Mouse (Mus musculus): ENCODE measurements around the gene Sorcs1.

Sorcs1 gene

DNA sequence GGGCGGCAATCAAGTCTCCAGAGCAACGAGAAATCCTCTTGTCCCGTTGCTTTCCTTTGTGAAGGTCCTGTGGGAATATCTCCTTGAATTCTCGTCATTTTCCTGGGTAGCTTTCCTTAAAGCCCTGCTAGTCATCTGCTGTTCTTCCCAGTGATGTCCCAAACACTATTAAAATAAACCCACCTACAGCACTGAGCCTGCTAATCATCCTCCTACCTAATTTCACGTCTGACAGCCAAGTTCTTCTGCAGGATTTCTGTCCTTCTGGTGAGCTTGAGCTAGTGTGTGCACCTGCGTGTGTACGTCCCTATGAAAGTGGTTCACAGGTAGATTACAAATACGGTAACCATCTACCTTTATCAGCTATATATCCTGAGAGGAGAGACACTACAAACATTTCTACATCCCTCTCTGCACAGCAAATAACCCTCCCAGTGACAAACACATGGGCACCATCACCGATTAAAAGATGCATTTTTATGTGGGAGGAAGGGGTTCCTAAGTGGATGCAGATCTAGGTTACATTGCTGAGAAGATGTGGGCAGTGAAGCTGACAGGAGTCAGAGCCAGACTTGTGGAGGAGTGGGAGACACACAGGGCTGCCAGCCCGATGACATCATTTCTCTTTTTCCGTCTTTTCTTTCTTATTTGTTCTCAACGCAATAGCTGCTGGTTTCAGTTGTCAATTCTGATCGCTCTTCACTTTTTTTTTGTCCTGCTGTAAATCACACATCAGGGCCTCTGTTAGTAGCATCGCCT, 259.3 kb downstream of the Sorcs1 start:
- peak; percentile 35 to 47 for DNase-seq (ENCODE audit: low spot score in 2 of 2)

DNA sequence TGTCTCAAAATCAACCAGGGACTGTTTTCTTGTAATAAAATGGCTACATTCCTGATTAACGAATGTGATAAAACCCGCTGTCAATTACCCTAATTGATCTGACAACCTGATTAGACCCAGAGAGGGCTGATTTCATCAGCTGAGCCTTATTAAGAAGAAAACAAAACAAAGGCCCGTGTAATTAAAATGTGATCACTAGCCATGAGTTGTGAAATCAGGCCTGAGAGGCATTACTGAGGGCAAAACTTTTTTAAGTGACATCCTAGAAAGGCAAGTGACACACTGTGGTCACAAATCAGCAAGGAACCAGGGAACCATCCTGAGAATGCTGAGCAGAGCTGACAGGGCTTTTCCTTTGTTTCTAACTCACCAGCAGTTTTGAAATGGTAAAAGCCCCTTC, 267.9 kb downstream of the Sorcs1 start:
- no peak for DNase-seq (ENCODE audit: low spot score in 2 of 2)

DNA sequence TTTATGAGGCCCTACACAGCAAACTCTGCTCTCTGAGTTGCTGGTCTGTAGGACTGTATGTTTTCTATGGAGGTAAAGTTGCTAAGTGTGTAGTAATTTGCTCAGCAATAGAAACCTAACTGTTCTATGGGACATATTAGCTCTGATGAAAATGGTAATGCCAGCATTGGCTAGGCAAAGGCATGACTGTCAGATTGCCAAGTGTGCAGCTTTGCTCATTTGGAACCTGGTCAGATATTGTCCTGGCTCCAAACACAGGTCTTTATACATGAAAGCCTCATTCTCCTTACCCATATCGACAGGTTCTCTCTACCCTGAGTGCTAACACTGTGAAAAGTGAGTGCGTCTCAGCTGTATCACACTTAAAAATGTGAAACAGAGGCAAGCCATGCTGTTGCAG, 280.1 kb downstream of the Sorcs1 start:
- DNase-seq (ENCODE audit: low spot score in 2 of 2), result no peak

DNA sequence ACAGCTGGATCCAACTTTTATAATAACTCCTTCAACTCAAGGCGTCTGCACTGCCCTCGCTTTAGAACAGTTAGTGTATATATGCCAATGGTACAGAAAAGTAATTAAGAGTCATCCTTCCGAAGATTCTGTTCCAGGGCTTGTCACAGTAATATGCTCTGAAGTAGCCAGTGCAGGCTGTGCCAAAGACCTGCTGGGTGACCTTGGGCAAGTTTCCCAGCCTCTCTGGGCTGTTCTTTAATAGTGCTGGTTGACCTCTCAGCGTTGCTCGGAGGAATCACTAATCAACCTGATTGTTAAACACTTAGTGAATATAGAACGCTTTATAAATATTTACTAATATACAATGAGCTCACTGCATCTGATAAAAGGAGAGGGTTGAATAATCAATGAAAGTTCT, 282.7 kb downstream of the Sorcs1 start:
- no peak for DNase-seq (ENCODE audit: low spot score in 2 of 2)

DNA sequence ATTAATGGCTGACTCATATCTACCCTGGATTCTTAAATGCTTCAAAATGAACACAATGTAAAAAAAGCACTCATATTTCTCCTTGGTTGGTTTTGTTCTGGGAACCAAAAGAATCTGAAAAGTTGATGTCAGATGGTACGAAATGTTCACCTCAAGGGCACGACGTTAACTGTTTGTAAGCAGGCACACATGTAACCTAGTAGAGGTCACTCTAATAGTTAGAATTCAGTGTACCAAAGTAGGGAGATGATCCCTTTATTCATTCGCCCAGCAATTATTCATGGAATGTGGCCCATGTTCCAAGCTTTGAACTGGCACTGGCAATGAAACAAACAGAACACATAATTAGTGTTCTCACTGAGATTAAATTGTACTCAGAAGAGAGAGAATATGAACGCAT, 284.3 kb downstream of the Sorcs1 start:
- no peak for DNase-seq (ENCODE audit: low spot score in 2 of 2)

DNA sequence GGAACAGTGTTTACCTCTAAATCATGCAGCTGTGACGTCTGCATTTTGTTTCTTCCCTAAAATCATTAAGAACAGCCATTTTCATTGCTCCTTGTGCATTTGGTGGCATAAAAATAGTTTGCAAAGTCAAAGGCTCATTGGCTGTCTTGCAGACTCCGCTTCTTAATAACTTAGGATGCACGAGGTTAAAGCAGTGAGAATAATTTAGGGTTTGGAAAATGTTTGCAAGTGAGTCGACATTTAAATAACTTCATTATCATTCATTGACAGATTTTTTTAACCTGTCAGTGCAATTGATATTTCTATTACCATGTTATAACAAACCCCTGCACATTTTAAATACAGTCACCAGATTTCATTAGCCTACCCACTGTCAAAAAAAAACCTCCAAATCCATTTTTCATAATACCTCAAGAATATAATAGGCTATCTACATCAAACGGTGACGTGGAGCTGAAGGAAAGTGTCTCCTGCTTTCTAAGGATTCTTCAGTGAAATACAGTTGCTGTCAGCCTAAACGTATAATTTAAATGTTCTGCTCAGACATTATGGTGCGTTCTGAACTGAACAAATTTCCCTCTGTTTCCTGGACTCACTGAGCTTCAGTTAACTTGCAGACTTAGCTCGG, 288.4 kb downstream of the Sorcs1 start:
- DNase-seq (ENCODE audit: low spot score in 2 of 2), result peak in 1 of 2 experiments; percentile 6

DNA sequence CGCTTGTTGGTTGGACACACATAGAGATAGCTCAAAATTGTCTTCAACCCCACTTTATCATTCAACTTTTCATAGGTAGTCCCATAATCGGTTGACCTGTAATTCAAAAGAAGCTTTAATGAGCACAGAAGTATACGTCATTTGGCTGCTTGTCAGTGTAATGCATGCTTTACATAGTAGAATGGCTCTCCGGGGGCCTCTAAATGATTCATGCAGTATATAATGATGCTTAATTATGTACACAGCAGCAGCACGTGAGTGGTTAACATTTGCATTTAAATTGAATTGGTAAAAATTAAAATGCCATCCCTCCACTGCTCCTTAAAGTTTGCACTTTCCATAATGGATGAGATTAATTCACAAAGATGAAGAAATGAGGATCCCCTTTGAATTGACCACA, 299.5 kb downstream of the Sorcs1 start:
- no peak for DNase-seq (ENCODE audit: low spot score in 2 of 2)

DNA sequence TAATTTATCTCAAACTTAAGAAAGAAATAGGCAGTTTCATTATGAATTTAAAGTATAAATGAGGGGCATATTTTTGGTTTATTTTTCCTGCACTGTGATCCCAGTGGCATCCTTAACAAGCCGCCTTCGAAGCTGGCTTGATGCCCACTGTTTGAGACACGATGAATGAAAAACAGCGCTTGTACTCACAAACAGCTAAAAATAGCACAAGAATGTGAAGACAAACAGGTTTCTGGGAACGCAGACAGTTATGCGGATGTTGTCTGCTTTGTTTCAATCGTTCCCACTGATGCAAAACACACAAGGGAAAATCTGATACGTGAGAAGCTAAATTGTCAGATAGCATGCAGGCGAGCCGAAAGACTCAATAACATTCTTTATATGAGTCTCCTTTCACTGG, 303.7 kb downstream of the Sorcs1 start:
- DNase-seq (ENCODE audit: low spot score in 2 of 2), result peak in 1 of 2 experiments; percentile 26

DNA sequence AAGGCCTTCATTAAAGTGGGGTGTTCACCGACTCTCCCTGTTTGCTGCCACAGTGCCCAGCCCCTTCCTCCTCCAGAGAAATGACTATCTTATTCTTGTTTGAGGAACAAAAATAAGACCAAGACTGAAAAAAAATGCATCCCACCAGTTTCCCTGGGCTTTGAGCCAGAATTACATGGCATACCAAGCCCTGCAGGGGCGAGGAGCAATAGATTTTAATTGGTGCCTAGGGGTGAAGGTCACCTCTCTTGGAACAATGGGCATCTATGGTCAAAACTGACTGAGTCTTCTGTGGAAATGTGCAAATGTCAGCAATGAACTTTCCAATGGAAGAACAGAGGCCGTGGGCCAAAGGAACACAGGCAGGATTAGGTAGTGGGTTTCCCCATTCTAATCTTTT, 312.0 kb downstream of the Sorcs1 start:
- DNase-seq (ENCODE audit: low spot score in 2 of 2), result no peak

DNA sequence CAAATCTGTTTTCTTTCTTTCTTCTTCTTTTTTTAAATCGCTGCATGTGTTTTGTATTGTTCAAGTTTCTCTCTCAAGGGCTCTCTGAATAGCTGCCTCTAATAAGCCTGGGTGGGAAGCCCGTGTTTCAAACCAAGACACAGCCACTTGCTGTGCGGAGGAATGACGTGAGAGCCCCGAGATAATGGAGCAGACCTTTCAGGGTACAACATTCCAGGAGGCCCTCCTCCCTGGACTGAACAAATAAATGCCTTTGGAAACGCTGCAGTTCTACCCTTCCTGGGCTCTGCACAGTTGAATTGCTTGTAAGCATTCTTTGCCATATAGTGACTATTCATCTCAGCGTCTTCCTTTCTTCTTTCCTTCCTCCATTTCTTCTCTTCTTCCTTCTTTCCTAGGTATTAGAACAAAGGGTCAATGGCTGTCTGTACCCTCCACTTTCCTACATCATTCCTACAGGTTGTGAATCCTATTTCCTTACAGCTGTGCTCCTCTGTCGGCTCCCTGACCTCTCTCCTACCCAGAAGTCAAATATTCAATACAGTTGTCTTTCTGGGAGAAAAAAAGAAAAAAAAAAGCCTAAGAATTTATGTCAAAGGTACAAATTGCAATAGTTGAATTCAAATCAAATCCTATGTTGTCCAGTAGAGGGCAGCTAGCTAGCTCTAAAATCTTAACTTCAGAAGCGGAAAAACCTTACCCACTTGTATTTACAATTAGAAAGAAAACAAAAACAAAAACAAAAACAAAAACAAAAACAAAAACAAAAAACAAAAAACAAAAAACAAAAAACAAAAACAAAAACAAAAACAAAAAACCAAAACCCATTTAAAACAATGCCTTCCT, 315.6 kb downstream of the Sorcs1 start:
- no peak for DNase-seq (ENCODE audit: low spot score in 2 of 2)

DNA sequence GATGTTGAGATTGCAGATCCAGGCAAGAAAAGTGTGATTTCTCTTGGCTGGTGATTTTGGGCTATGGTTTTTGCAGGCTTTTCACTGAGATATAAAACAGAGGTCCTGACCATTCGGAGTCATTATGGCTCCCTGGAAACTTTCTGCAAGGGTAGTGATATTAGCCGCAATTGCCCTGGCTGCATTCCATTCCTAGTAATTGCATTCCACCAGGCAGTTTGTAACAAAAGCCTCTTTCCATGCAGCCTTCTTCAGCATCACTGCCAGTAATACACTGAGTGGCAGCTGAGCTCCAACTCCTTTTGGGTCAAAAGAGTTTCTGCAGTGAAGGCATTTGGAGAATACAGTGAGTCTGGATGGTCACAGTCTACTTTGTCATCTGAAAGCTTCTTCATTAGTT, 319.9 kb downstream of the Sorcs1 start:
- no peak for DNase-seq (ENCODE audit: low spot score in 2 of 2)

DNA sequence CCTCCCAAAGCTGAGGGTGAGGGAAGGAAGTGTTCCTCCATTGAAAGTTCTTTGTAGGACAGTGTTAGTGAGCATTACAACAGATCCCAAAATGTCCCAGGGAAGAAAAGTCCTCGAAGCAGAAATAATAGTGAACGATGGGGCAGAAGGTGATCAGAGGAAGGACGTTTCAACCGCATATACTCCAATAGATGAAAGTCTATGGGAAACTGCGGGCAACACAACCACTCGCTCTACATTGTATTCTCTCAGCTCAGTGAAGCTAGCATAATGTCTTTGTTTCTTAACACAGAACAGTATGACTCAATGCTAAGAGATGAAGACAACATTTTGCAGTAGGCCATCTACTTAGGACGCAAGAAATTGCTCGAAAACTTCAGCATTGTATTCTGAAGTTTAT, 339.2 kb downstream of the Sorcs1 start:
- no peak for DNase-seq (ENCODE audit: low spot score in 2 of 2)

DNA sequence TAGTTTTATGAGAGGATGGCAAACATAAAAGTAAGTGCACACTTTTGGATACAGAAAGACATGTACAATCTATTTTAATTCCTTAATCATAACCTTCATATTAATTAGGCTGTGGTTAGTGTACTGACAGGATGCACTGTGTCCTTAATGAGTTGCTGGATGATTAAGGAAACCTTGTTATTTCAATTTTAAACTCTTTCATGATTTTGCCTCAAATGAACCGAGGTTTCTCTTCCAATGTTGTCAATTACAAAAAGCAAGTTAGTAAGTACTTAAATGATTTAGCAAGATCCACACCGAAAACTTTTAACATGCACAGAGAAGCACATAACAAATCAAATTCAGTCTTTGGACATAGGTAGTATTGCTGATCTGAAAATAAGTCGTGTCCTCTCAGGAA, 341.7 kb downstream of the Sorcs1 start:
- no peak for DNase-seq (ENCODE audit: low spot score in 2 of 2)

DNA sequence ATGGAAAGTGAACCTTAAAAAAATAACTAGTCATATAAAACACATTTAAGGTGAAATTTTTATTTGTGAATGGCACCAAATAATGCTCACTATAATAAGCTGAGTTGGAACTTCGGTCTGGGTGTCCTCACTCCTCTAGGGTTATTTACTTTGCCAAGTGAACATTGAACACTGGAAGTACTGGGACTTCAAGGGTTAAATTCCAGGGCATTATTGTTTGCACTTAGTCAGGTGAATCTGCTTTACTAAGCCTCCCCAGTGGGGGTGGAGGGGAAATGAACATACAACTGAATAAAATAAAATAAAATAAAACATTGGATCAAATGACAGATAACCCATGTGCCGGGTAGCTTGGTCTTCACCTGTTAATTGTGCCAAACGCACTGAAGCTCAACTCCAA, 347.3 kb downstream of the Sorcs1 start:
- no peak for DNase-seq (ENCODE audit: low spot score in 2 of 2)

DNA sequence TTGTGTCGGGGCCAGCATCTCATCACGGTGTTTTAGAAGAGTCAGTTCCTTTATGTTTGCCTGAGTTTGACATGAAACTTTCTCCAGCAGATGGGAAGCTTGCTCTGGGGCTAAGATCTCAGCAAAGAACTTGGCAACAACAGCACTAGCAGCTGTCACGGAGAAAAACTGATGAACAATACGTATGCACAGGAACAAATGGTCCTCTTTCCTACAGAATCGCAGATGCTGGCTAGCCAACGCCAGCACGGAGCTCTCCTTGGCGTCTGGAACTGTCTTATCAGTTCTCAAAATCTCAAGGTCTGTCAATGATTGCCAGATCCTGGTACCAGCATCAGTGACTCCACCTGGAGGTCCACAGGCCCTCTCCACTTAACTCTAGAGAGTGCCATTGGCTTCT, 350.6 kb downstream of the Sorcs1 start:
- peak in 1 of 2 experiments; percentile 30 for DNase-seq (ENCODE audit: low spot score in 2 of 2)

DNA sequence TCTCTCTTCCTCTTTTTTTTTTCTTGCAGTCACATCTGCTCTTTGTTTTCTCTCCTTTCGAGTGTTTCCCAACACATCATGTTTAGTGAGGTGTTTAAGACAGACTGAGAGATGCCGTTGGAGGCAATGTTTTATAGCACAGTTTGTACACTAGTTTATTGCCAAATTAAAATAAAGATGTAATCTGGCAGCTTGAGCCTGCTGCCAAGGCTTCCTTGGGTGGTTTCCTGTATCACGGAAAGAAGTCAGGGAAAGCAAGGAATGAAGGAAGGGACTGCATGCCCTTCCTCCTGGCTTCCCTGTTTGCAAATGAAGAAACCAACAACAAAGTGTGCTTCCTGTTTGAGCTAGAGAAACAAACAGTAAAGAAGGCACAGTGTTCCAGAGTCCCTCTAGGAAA, 352.3 kb downstream of the Sorcs1 start:
- no peak for DNase-seq (ENCODE audit: low spot score in 2 of 2)

DNA sequence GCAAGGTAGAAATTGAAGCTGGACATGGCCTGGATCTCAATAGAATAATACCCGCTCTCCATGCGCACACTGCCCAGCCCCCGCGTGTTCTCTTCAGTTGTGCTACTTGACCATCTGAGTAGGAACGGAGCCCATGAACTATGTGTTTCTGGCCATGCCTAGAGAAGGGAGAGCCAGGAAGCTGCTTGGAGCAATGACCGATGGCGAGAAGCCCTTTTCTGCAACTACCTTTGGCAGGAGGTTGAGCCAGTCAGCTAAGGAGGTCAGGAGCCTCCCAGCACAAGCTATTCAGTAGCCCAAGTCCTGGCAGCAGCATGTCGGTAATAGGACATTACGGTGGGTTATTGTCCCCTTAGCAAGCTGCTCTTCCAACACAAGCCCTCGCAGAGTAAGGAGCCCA, 352.8 kb downstream of the Sorcs1 start:
- DNase-seq (ENCODE audit: low spot score in 2 of 2), result no peak

DNA sequence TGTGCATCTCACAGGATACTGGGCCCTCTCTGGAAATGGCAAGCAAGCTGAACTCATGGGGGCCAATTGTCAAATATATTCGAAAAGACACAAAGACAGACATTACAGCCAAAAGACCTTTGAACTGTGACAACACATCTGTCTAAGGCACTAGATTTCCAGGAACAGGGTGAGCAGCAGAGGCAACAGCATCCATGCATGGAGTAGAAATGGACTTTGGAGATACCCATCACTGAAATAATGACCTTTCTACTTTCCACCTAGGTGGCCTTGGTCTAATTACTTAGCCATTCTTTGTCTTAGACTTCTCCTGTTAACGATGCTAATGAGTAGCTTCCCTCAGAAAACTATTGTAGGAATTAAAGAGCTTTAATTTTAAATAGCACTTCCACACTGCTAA, 371.4 kb downstream of the Sorcs1 start:
- no peak for DNase-seq (ENCODE audit: low spot score in 2 of 2)

DNA sequence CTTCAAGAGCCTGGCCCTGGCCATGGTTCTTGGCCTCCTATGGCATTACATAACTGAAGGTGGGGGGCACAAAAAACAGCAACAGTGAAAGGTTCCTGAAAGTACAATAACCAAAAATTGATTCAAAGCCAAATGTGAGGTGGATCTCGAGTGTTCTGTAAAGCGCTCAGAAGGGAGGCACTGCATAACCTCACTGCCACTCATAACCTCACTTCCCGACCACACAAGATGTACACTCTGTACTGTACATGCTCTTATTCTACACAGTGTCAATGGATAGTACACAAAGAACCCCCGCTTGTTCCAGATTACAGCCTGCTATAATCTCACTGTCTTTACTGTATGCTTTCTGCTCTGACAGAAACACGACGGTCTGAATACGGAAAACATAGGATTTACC, 384.2 kb downstream of the Sorcs1 start:
- DNase-seq (ENCODE audit: low spot score in 2 of 2), result no peak

DNA sequence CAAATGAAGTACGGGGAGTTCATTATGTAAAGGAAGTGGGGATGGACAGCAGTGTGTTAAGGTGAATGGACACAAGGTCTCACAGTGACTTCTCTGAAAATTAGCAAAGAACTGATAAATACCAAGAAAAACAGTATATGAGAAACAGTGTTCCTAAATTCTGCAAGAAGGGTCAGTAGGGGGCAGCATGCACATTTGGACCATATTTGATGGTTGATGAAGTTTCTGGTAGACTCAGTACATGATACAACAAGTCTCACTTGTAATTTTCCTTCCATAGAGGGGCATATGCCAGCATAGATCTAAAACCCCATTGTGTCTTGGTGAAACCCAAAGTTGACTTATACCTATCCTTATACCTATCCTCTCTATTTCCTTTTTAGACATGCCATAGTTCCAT, 414.0 kb downstream of the Sorcs1 start:
- peak in 1 of 2 experiments; percentile 37 for DNase-seq (ENCODE audit: low spot score in 2 of 2)

DNA sequence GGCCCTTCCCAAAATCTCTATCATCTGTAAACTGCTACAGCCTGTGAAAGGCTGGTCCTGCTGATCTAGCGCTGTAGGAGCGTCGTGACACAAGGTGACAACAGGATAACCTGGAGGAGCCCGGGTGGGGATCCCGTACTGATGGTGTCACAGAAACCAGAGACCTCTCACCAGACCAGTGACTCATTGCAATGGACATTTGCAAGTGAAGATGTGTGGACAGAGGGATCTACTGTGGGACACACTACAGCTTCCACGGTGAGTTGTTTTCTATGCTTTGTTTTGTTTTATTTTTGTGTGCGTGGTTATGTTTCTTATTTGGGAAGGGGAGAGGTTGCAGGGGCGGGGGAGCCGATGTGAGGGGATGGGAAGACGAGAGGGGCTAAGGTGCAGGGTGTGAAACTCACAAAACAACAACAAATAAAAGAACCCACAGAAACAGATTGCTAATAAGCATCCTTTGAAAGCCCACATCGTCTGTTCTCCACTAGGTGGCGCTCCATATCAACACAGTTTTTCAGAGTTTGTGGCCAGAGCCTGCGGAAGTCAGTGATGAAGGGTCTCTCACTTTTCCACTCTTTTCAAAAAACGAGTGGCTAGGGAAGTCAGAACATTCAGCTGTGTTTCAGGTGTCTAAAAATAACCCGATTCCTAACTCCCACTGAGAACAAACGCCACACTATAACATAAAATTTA, 419.6 kb downstream of the Sorcs1 start:
- DNase-seq (ENCODE audit: low spot score in 2 of 2), result peak in 1 of 2 experiments; percentile 61

DNA sequence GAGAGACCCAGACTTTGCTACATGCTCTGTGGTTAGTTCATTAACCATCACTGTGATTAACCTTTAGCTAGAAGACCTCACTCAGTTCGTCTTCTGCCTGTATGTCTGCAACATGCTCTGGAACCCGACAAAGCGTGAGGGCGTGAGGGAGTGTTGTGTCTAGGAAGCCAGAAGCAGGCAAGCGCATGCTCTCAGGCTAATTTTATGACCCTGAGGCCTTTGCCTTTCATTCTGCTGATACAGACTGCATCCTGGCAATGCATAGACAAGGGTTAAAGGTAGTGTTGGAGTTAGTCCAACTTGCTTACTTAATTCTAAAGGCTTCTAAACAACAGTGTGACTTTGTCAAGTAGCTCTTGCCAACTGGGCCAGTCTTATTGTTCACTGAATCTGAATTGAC, 458.0 kb downstream of the Sorcs1 start:
- no peak for DNase-seq (ENCODE audit: low spot score in 2 of 2)

All from left cerebral cortex, adult 9 months (tissue).